Mouse (Mus musculus) hematopoietic stem cell, adult 5-6 weeks (primary cell): ENCODE measurements around the gene Msi2. TPM values are rescaled to one million over a fixed set of nuclear protein-coding genes. Genes with fewer than 3 reads are reported as not detected.

Experiments used
- ATAC-seq, 2 experiments: fragments of 125-278 bp in 1 of 2; replicated peaks in 1 of 2; 2 replicates each; pipeline ENCODE4 v1.8.0; 2016 to 2017; ENCODE audit warnings: inconsistent platforms in 2 of 2, mild to moderate bottlenecking in 2 of 2, moderate number of reproducible peaks in 2 of 2, low read depth in 1 of 2, moderate TSS enrichment in 1 of 2; ENCODE audit not compliant: low FRiP score in 2 of 2, poor library complexity in 2 of 2, severe bottlenecking in 2 of 2, insufficient read depth in 1 of 2, low TSS enrichment in 1 of 2
- total RNA-seq: library from RNA; stranded (forward); fragments of 172-1452, 232-1000 nt; gene quantifications from 2 replicates; pipeline ENCODE4 v1.2.3, GENCODE M21; 2017

Gene Msi2
- total RNA-seq, 1 experiment from 2014 or later, result 397 TPM

DNA sequence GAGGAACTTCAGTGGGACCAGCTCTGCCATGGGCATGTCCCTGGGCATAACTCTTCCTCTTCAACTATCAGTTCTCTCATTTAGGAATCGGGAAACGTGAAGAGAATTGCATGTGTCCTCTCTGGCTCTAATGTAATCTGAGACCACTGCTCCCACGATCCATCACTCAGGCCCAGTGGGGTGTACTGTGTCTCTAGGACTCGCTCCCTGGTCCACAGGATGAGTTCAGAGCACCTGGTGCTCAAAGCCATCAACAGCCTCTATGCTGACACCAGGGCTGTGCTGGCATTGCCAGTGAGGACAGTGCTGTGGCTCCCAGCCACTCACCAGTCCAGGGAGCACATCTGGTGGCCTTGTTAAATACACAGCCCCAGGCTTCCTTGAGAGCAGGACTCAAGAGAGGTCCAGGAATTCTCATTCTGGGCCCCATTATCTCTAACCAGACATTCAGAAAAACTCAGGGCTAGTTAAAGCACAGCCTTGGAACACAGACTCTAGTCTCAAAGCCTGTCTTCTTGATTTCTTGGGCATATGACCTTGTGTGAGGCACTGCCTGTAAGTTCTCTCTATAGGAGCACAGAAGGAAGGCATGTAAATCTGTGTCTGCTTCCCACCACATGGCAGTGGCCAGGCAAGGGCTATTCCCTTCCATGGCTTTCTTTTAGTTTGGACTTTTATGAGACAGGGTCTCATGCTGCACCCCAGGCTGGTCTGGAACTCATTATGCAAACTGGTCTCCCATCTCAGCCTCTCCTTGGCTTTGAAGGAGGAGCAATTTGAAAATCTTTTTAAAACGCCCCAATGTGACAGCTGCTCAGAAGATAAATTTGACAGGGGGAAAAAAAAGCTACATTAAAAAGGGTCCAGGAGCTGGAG lies 211.5 kb downstream of the Msi2 start:
- no peak for ATAC-seq

DNA sequence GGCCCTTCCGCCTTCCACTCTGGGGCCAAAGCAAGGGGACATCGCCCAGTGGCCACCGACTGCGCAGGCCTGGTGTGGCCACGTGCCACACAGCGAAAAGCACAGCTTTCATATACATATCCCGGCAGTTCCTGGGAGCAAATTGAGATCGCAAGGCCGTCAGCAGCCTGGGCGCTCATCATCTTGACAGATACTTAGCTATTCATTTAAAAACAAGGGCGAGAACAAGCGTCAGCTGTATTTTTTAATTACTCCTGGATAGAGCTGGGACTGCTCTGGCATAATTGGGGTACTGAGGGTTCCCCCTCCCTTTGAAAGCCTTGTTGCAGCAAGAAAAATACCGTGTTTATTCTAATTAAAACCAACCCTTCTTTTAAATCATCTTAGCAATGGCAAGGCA lies 212.2 kb downstream of the Msi2 start:
- ATAC-seq, result no peak

DNA sequence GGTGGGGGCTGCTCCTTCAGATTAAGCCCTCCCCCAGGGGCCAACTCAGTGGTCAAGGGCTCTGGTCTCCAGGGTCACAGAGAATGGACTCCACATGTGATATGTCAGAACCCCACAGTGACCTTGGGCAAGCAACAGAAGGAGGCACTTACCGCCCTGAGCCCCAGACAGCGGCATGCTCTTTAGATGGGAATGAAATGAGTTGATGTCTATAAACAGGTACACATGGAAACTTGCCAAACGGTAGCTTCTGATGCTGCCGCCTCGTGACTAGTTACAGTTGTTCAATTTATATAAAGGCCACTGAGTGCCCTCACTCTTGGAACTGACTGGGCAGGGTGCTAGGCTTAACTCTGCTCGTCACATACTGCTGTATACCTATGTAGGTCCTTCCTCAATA lies 215.7 kb downstream of the Msi2 start:
- no peak for ATAC-seq

DNA sequence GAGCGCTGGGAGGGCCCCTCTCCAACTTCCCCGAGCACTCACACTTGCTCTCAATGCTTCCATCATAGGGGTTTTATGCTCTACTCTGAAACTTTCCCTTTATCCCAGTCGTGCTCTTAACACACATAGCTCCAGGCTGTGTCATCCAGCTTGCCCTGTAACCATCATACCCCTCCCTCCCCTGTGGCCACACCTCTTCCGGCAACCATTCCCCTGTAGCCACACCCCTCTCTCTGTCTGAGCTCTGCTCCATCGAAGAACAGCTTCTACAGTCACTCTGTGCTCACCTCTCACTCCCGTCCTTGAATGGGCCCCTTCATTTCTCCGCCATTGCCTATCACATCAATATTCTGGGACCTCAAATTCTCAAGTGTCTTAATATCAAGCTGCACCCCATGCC lies 219.8 kb downstream of the Msi2 start:
- ATAC-seq, result no peak

DNA sequence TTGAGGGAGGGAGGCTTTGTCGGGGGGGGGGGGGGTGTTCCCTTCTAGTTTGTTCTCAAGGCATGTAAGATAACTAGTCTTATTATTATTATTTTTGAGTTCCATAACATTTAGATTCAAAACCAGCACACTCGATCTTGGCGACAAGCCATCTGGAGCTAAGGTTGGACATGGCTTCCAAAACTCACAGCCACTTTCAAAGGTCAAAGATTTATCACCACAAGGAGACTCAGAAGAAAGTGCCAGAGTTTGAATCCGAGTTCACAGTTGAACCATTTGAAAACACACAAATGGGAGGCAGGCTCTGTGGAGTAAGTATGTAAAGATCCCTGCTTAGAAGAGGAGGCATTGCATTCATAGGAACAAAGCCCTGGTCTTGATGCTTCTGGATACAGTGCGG lies 221.9 kb downstream of the Msi2 start:
- ATAC-seq, result no peak

DNA sequence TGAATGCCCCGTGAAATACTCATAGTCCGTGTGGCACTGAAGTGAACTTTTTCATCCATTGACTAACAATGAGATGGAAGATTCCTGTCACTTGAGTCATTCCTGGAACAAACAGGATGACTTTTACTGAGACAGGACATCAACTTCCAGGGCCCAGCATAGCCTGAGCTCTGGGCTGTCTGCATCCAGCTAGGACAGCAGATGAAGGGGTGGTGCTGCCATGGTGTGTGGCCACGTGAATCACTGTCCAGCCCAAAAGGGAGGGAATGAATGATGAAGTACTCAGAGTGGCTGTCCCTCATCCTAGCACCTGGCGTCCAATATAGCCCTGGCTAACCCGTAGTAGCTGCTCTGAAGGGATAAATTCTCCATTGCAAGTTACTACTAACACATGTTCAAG lies 222.6 kb downstream of the Msi2 start:
- no peak for ATAC-seq

DNA sequence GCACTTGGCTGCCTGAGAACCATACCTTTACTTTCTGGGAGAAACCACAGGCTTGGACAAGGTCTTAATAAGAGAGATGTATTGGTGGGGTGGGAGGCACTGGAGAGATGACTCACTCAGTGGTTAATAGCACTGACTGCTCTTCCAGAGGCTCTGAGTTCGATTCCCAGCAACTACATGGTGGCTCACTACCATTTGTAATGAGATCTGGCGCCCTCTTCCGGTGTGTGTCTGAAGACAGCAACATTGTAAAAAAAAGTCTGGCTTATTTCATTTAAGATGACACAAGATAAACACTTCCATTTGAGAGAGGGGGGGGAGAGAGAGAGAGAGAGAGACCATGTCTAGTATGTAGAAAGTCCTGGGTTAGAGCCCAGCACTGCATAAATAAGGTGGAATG lies 223.3 kb downstream of the Msi2 start:
- ATAC-seq, result no peak

DNA sequence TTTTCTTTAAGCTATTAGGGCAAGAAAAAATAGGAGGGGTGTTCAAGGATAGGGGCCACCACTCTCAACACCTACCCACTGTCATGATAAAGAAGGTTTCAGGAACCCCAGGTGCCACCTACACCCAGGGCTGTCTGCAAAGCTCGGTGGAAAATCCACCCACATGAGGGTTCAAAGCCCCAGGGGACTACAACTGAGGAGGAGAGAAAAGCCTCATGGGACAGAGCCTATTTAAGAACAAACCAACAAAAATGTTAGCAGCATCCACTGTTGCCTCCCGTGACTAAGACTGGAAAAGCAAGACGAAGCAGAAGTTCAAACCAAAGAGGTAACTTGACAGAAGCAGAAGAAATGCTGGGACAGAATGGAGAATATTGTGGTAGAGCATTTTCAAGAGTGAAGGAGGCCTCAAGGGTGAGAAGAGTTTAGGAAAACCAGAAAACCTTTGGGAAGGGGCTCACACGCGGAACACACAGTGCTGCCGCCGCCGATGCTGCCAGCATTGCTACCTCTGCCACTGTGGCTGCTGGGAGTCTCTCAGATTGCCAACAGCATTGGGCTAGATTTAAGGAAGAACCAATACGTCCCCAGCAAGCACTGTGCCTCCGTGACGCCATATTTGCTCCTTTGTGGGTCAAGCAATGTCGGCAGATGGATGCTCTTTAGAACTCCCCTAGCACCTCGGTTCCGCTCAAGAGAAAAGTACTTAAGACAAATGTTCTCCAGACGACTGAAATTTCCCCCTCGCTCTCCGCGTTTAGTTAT lies 224.3 kb downstream of the Msi2 start:
- ATAC-seq, result no peak

DNA sequence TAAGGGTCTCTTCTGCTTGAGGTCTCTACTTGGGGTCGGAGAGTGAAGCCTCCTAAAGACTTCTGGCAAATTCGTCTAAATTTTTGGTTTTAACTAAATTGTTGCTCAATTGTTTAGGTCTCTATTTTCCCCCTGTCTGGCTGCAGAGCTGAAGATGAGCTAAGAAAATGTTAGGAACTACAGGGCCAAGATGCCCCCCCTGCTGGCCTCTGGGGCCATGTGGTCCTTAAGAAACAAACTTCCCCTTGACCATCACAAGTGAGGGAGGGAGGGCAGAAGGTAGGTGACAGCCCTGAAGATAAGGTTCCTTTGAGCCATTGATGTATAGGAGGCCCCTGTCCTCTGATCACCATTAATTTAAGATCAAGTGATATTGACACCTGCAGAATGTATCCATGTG lies 225.7 kb downstream of the Msi2 start:
- no peak for ATAC-seq

DNA sequence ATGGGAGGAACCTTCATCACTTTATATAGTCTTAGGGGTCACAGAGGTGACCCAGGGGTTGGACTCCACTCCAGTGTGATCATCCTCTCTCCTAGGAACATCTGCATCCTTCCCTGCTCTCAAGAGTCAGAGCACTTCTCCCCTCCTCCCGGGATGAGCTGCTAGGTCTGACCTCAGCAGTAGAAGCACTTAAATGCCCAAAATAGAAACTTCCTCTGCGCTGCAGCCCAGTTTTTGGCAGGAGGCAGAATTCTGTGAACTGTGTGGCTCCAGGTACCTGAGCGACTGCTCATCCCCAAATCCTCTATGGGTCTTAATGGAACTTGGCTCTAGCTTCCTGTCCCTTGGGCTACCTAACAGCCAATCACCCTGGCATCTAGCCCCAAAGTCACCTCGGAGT lies 228.3 kb downstream of the Msi2 start:
- no peak for ATAC-seq

DNA sequence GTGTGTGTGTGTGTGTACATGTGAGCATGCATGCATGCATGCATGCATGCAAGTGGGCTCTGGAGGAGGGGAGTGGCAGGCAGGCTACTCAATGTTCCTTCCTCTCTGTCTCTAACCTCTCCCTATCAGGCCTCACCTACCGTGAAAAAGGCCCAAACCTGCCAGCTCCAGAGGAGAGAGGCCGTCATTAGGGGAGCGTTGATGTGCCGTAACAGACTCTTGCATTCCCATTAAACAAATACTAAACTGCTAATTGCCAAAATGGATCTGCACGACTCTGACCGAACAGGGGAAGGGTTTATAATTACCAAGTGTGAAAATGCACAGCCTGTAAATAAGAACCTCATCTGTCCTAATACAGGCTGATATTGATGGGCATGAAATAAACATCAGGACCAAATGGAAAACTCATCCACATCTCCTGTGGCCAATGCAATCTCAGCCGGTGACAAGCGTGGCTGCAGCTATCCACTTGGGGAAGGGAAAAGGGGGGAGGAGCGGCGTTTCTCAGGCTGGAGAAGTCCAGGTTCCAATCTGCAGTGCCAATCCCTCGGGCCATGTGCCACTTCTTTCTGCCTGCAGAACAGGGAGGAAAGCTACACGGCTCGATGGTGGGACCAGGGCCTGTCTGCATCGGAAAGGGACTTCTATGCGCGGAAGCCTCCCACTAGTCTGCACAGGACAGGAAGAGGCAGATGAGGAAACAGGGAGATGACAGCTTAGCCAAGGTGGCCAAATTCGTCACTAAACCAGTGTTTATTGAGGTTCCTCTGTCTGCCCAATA lies 229.2 kb downstream of the Msi2 start:
- ATAC-seq, result no peak

DNA sequence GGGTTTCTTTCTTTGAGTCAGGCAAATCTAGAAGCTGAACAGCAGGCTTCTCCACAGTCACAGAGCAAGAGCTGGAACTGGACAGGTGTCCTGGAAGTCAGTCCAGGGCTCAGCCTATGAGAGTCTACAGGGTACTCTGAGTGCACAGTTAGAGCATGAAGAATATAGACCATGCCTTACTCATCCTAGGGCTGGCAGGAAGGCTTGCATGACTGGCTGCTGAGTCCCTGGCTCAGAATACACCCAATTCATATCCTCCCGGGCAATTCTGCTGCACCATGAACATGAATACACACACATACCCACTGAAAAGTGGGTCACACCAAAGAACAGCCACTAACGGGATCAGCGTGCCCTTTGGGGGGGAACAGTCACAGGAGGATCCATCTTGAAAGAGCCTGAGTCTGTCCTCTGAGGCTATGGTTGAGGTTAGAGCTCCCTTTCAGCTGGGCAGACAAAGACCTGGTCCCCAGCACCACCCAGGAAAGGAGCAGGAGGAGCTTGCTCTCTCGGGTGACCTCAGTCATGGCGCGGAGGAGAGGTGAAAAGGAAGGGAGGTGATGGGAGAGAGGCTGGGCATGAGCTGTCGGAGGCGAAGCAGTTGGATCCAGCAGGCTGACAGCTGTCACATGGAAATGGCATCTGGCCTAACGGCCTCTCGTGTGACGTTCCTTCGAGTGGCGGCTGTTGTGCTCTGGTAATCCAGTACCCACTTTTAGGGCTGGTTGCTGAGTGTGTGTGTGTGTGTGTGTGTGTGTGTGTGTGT lies 230.0 kb downstream of the Msi2 start:
- ATAC-seq, result no peak

DNA sequence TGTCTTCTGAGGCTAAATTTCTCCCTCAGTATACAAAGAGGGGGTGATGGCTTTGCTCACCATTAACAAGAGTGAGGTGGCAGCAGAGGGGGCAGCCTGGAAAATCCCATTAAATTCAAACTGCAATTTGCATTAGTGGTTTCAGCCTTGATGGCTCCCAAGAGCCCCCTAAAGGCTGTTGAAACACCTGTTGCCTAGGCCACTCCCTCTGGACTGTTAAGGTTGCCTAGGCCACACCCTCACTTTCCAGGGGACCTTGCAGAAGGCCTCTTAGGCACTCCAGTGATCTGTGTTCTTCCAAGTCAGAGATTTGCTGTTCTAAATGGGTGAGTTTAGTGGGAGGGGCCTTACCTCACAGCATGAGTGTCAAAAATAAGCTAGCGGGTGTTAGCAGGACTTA lies 232.3 kb downstream of the Msi2 start:
- no peak for ATAC-seq

DNA sequence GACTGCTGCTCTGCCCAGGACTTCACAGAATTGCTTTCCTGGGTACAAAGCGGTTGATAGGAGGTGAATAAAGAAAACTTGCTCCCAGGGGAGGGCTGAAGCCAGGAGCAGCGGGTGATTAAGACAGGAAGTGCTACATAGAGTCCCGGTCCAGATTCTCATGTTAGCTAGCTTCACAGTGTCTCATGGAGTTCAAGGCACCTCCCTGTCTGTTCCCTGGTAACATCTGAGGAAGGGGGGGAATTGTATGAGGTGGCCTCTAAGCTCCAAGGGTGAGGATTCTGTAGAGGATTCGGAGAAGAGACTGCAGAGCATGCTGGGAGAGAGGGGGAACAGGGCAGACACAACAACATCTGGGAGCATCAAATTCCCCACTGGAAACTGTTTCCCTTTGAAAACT lies 233.2 kb downstream of the Msi2 start:
- no peak for ATAC-seq

DNA sequence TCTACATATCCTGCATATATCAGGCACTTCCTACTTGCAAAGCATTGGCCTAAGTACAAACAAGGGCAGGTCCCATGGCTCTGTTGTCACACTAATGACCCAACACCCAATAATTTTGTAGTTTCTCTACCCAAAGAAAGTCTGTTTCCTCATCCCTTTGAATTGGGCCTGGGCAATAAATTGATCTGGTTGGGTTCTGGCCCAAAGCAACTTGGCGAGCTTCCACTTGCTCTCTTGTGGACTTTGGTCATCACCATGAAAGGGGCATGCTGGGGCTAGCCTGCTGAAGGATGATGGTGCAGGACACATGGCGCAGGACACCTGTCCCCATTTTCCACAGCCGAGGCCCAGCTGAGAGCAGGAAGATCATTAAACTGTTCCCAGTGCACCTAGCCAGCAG lies 234.3 kb downstream of the Msi2 start:
- no peak for ATAC-seq

DNA sequence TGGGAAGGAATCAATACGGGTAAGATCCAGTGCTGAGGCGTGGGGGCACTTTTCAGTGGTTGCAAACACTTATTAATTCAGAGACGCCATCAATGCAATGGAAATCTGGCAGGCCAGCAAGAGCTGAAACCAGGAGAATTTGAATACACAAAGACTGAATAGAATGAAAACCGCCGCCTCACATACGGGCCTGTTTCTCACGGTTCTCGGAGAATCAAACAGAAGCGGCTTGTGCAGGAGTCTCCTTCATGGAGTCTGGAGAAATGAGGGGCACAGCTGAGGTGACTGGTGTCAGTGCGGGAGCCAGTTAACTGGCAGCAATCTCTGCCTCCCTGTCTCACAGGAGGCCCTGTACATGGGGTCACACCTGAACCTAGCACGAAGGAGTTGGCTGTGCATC lies 235.7 kb downstream of the Msi2 start:
- ATAC-seq, result no peak

DNA sequence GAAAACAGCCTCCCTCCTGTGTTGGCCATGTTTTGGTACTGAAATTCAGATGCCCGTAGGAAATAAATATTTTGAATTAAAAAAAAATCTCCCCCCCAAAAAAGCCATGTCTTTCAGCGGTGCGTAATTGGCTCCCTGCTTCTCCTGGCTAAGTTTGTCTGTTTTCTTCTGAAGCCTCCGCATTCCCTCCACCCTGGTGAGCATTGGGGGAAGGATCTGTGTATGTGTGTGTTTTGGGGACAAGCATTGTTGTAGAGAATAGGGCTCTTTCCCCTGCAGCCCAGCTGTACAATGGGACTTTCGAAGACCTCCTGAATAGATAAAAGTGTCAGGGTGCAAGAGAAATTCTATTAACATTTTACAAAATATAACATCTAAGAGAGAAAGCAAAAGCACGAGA lies 236.1 kb downstream of the Msi2 start:
- no peak for ATAC-seq
